Mouse (Mus musculus) midbrain, embryonic 13.5 days (tissue): ENCODE measurements at regions not wholly inside any gene's neighbourhood (a gene's known extent, or its start where the extent isn't known, plus 50 kb on each side); places are given as distances from the start of the nearest gene placed in this dataset. TPM values are rescaled to one million over a fixed set of nuclear protein-coding genes. Genes with fewer than 3 reads are reported as not detected.

ENCODE experiments used
- ATAC-seq: fragments of 200-750 bp; cut with Nextera tagmentation; 2 replicates; pipeline ENCODE4 v1.8.0; 2017; ENCODE audit warnings: mild to moderate bottlenecking, moderate TSS enrichment, moderate library complexity
- H3K27ac ChIP-seq: fragments of 300-500 bp; sonication (generic); 2 replicates; pipeline ENCODE4 v1.5.1; 2015; ENCODE audit warnings: inconsistent platforms, mild to moderate bottlenecking, moderate library complexity
- H3K27me3 ChIP-seq: fragments of 300-500 bp; sonication (generic); 2 replicates; pipeline ENCODE4 v1.6.1; 2015; ENCODE audit warnings: mild to moderate bottlenecking, inconsistent platforms
- H3K36me3 ChIP-seq: fragments of 300-500 bp; sonication (generic); 2 replicates; pipeline ENCODE4 v1.6.1; 2015; ENCODE audit warnings: mild to moderate bottlenecking, inconsistent platforms
- H3K4me1 ChIP-seq: fragments of 300-500 bp; sonication (generic); replicated peaks from 2 replicates; pipeline ENCODE4 v1.6.1; 2015; ENCODE audit warnings: inconsistent platforms
- H3K4me2 ChIP-seq: fragments of 300-500 bp; sonication (generic); replicated peaks from 2 replicates; pipeline ENCODE4 v1.6.1; 2015; ENCODE audit warnings: moderate library complexity, mild to moderate bottlenecking, inconsistent platforms
- H3K4me3 ChIP-seq: fragments of 300-500 bp; sonication (generic); replicated peaks from 2 replicates; pipeline ENCODE4 v1.5.1; 2015; ENCODE audit warnings: mild to moderate bottlenecking, inconsistent platforms
- H3K9ac ChIP-seq: fragments of 300-500 bp; sonication (generic); replicated peaks from 2 replicates; pipeline ENCODE4 v1.6.1; 2015; ENCODE audit warnings: mild to moderate bottlenecking, inconsistent platforms
- H3K9me3 ChIP-seq: fragments of 300-500 bp; sonication (generic); 2 replicates; pipeline ENCODE4 v1.6.1; 2016; ENCODE audit warnings: mild to moderate bottlenecking, inconsistent platforms
- WGBS: fragments of 180-500 bp; shearing (Covaris S2); methylation state at CpG from one replicate; pipeline ENCODE4 v1.1.7; 2015; 5-methylcytosine and 5-hydroxymethylcytosine counted together
- microRNA-seq: library from miRNA; unstranded; fragments of <30 nt; microRNA quantifications from one replicate; pipeline ENCODE4, GENCODE M21; 2016

DNA sequence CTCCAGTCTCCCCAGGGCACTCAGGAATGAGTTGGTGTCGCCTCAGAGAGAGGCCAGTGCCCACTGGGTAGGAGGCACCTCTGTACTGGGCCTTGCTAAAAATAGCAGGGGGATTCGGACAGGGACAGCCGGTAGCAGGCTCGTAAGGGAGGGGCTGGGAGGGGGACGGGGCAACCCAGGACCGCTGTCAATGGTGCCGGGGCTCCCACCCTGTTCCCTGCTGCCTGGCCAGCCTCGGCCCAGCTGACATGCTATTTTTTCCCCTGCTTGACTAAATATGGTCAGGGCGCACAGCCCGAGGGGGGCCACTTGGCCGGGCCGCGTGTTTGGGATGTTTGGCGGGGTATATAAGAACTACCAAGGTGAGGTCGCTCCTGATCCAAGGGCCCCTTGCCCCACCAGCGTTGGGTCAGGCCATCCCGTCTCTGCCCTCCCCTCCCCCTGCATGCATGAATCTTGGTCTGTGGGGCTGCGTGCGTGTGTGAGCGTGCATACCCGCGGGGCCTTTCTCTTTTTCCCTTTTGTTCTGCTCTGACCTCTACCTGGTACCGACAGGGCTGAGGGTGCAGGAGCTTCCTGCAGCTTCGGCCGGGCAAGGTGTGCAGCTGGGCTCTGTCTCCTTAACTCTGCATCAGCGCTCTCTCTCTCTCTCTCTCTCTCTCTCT is 50.9 kb upstream of the Gata5 start:
- peaks cover 47% of the 10 kb centered on the region for H3K27me3 ChIP-seq
- WGBS, result 4% methylated on average over 26 of the region's 26 CpGs
- peaks cover 22% of the 10 kb centered on the region for H3K4me1 ChIP-seq
- peak overlapping the region; percentile 50 for H3K4me3 ChIP-seq
- no peak overlapping the region for H3K27ac ChIP-seq
- H3K9ac ChIP-seq, result peak overlapping the region; percentile 65
- ATAC-seq, result peak; percentile 68
- peak overlapping the region; percentile 92 for H3K4me2 ChIP-seq
- H3K36me3 ChIP-seq, result no peaks in the 10 kb centered on the region
- H3K9me3 ChIP-seq, result no peaks in the 10 kb centered on the region

Small RNA genes in the stretch of these regions (microRNA-seq; reads per million reads assigned to microRNA genes)
- gene Mir133a-2 (not detected), gene Mir1a-1 (not detected)
